Mouse (Mus musculus) heart, postnatal 0 days (tissue): ENCODE results near the gene Zfp385b.

Source experiments
- CTCF ChIP-seq: IDR thresholded peaks from 2 replicates; pipeline ENCODE4 v1.5.1; 2016; ENCODE audit warnings: antibody characterized with exemption, control low read depth, low read depth
- EP300 ChIP-seq: IDR thresholded peaks from 2 replicates; pipeline ENCODE4 v1.6.1; 2016; ENCODE audit warnings: antibody characterized with exemption, low read depth

DNA sequence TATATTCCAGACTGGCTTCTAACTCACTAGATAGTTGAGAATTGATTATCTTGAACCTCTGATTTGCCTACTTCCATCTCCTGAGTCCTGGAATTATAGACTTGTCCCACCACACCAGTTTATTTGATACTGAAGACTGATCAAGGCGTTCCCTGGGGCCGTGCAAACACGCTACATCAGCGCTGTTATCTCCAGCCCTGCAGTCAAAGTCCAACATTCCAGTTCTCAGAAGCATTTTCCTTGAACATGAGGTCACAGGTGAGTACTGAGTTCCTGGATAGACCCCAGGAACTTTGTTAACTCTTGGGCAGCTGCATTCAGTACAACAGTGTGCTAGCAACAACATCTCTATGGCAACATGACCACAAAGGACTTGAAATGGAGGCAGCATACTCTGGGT lies 297.2 kb downstream of the Zfp385b start:
- no peak for TF ChIP-seq CTCF
- TF ChIP-seq EP300, result no peak
